Mouse (Mus musculus): Measurements from ENCODE around the gene Rbx1. TPM values are rescaled to one million over a fixed set of nuclear protein-coding genes. Genes with fewer than 3 reads are reported as not detected.
"Not testable (repeated sequence)": the region's sequence is repeated elsewhere in the genome, so short reads cannot be mapped to it uniquely, and the experiment has no call there.

Rbx1 gene
- polyA plus RNA-seq (2014; fragmentation: Nextera tagmentation; extraction: Ambion mirVana): 515 and 541 TPM in 2 replicates

DNA sequence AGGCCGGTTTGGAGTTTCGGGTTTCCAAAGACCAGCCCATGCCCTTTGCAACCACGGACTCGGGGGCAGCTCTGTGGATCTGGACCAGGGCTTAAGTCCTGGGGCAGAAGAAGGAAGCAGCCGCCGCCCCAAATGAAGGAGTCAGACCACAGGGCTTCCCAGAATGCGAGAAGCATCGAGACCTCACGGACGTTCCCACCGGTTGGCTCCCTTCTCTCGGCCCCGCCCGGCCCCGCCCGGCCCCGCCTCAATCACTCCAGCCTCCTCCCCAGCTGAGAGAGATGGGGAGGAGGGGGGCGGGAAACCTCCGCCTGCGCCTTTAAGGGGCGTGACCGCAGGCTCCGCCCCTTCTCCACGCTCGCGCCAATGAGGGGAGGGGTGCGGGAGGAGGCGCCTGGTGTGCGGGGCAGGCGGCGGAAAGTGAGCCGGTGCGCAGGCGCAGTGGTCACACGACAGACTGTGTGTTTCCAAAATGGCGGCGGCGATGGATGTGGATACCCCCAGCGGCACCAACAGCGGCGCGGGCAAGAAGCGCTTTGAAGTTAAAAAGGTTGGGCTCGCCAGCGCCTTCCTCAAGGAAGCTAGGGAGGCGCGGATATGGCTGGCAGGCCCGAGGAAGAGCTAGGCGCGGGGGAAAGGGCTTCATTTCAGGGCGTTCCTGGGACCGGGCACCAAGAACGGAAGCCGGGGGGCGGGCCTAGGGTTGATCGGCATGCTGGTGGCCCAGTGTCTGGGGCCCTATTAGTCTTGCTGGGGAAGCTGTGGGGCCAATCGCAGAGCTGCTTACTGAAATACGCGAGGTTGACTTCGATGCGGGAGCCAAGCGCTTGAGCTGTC lies at the start of gene Rbx1:
TSS of gene Rbx1 (plus strand) at position 396 of the 837 bp plus-strand sequence.
- Histone ChIP-seq H3K4me2 (ENCODE audit: low read depth) (peak within 1 kb of the TSS; percentile 63), H3K36me3 (ENCODE audit: control insufficient read depth, insufficient read depth, low read length) (no peaks in the 10 kb centered on the region; the same call in 1 of the 2 replicates), H3K4me1 (ENCODE audit: control insufficient read depth, insufficient read depth, low read length) (peaks cover 8% of the 10 kb centered on the region), H3K27me3 (ENCODE audit: control insufficient read depth, insufficient read depth, low read length) (no peaks in the 10 kb centered on the region), H3K27ac (ENCODE audit: low read depth, low read length) (peak within 1 kb of the TSS; percentile 60), H3K9ac (ENCODE audit: low read length) (peak within 1 kb of the TSS; percentile 76), H3K4me3 (ENCODE audit: low read depth, low read length) (peak within 1 kb of the TSS; percentile 69), H3K9me3 (ENCODE audit: control insufficient read depth, low read length) (no peaks in the 10 kb centered on the region)
- DNase-seq (ENCODE audit: low spot score) (peak; percentile 100), ATAC-seq (ENCODE audit: insufficient read depth, low FRiP score, low TSS enrichment) (peak; percentile 98)
- WGBS: under 1% methylated on average over 62 of the region's 62 CpGs

DNA sequence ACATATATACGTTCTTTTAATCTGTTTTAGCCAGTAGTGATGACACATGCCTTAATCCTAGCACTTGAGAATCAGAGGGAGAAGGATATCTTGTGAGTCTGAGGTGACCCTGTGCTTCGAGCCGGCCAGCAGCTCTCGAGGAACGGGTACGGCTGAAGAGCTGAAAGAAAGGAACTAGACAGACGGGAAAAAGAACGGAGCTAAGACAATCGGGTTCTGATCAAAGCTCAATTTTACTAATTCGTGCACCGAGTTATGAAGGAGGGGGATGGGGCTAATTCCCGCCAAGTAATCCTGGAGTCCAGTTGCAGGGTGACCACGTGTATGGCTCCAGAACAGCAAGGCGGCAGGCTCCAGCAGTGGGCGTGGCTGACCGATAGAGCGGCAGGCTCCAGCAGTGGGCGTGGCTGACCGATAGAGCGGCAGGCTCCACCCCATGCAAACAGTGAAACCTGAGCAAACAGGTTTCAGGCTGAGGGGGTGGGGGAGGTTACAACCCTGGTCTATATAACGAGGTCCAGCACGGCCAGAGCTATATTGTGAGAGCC lies 49.3 kb upstream of the Rbx1 start:
- not testable (repeated sequence) for H3K36me3 ChIP-seq (ENCODE audit: control insufficient read depth, insufficient read depth, low read length); H3K27ac ChIP-seq (ENCODE audit: low read depth, low read length); H3K27me3 ChIP-seq (ENCODE audit: control insufficient read depth, insufficient read depth, low read length); H3K4me3 ChIP-seq (ENCODE audit: low read depth, low read length); H3K9me3 ChIP-seq (ENCODE audit: control insufficient read depth, low read length); H3K4me1 ChIP-seq (ENCODE audit: control insufficient read depth, insufficient read depth, low read length); H3K9ac ChIP-seq (ENCODE audit: low read length); ATAC-seq (ENCODE audit: insufficient read depth, low FRiP score, low TSS enrichment)
- 12% methylated on average over 22 of the region's 22 CpGs for WGBS
- peak overlapping the region; percentile 25; the same call in 1 of the 2 replicates for H3K4me2 ChIP-seq (ENCODE audit: low read depth)
- peak; percentile 45 for DNase-seq (ENCODE audit: low spot score)

DNA sequence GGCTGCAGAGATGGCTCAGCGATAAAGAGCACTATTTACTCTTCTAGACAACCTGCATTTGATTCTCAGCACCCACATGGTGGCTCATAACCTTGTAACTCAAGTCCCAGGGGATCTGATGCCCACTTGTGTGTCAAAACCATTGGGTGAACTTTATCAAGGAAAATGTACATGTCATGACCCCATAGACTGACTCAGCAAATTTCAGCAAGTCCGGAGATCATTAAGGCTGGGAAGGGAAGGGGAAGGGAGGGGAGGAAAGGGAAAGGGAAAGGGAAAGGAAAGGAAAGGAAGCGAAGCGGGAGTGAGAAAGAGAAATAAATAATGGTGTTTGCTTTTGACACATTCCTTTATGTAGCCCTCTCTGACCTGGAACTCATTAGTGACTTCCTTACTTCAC lies 48.0 kb upstream of the Rbx1 start:
- no peak for ATAC-seq (ENCODE audit: insufficient read depth, low FRiP score, low TSS enrichment)

GRCm38 (mm10) chr15:81421454-81421853 lies 44.6 kb upstream of the Rbx1 start:
- Histone ChIP-seq H3K9me3 (ENCODE audit: control insufficient read depth, low read length) (no peaks in the 10 kb centered on the region), H3K4me3 (ENCODE audit: low read depth, low read length) (no peak overlapping the region), H3K27ac (ENCODE audit: low read depth, low read length) (no peak overlapping the region), H3K36me3 (ENCODE audit: control insufficient read depth, insufficient read depth, low read length) (no peaks in the 10 kb centered on the region), H3K4me2 (ENCODE audit: low read depth) (no peak overlapping the region), H3K4me1 (ENCODE audit: control insufficient read depth, insufficient read depth, low read length) (no peaks in the 10 kb centered on the region; the same call in 1 of the 2 replicates), H3K9ac (ENCODE audit: low read length) (no peak overlapping the region), H3K27me3 (ENCODE audit: control insufficient read depth, insufficient read depth, low read length) (no peaks in the 10 kb centered on the region)
- WGBS: 74% methylated on average over 1 of the region's 1 CpGs
- ATAC-seq (ENCODE audit: insufficient read depth, low FRiP score, low TSS enrichment): no peak
- no peak for DNase-seq (ENCODE audit: low spot score)

More for the DNA sequence above, 48.0 kb upstream of the Rbx1 start:
- H3K27me3 ChIP-seq (ENCODE audit: control insufficient read depth, insufficient read depth, low read length): no peaks in the 10 kb centered on the region
- H3K27ac ChIP-seq (ENCODE audit: low read depth, low read length): no peak overlapping the region
- H3K4me2 ChIP-seq (ENCODE audit: low read depth): no peak overlapping the region
- H3K4me1 ChIP-seq (ENCODE audit: control insufficient read depth, insufficient read depth, low read length): no peaks in the 10 kb centered on the region; the same call in 1 of the 2 replicates
- no peaks in the 10 kb centered on the region for H3K36me3 ChIP-seq (ENCODE audit: control insufficient read depth, insufficient read depth, low read length)
- H3K9me3 ChIP-seq (ENCODE audit: control insufficient read depth, low read length): no peaks in the 10 kb centered on the region
- no peak for DNase-seq (ENCODE audit: low spot score)
- H3K4me3 ChIP-seq (ENCODE audit: low read depth, low read length): no peak overlapping the region
- 94% methylated on average over 4 of the region's 4 CpGs for WGBS
- H3K9ac ChIP-seq (ENCODE audit: low read length): no peak overlapping the region

DNA sequence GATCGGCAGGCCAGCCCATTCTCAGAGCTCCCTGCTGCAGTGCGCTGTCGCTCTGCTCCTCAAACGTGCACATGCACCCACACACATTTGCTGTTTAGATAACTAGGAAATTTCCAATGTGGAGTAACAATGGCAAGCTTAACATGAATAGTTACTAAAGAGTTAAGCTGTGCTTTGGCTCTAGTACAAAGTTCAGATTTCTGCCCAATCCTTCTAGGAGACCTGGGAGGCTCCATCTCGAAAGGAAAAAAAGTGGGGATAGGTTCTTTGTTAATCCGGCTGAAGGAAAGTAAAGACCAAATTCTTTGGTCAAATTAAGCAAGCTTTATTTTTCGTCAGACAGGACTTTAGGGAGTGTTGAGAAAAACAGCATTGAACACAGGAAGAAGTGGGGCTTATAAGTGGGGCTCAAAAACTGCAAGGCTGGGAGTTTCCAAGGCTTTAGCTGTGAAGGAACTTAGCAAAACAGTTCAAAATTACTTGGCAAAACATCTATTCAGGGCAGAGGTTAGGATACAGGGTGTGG lies 43.9 kb upstream of the Rbx1 start:
- Histone ChIP-seq H3K27ac (ENCODE audit: low read depth, low read length) (no peak overlapping the region), H3K4me2 (ENCODE audit: low read depth) (no peak overlapping the region), H3K4me3 (ENCODE audit: low read depth, low read length) (no peak overlapping the region), H3K27me3 (ENCODE audit: control insufficient read depth, insufficient read depth, low read length) (no peaks in the 10 kb centered on the region), H3K36me3 (ENCODE audit: control insufficient read depth, insufficient read depth, low read length) (no peaks in the 10 kb centered on the region; the same call in 1 of the 2 replicates), H3K9ac (ENCODE audit: low read length) (no peak overlapping the region), H3K9me3 (ENCODE audit: control insufficient read depth, low read length) (no peaks in the 10 kb centered on the region), H3K4me1 (ENCODE audit: control insufficient read depth, insufficient read depth, low read length) (no peaks in the 10 kb centered on the region)
- no peak for DNase-seq (ENCODE audit: low spot score)
- no peak for ATAC-seq (ENCODE audit: insufficient read depth, low FRiP score, low TSS enrichment)
- 90% methylated on average over 7 of the region's 7 CpGs for WGBS

DNA sequence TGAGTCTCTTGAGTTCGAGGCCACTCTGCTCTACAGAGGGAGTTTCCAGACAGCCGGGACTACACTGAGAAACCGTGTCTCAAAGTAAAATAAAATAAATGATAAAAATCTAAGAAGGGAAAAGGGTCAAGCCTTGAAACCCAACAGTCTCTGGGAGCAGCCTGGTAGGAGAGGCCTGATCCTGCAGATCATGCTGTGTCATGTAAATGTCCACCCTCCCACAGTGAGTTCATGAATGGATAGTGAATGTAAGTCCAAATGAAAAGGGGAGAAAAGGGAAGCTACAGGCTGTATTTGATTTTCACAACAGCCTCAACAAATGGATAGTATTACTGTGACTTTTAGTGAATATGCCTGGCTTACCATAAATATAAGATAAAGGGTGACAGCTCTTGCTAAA lies 40.8 kb upstream of the Rbx1 start:
- Histone ChIP-seq H3K4me1 (ENCODE audit: control insufficient read depth, insufficient read depth, low read length) (no peaks in the 10 kb centered on the region), H3K4me2 (ENCODE audit: low read depth) (no peak overlapping the region), H3K36me3 (ENCODE audit: control insufficient read depth, insufficient read depth, low read length) (no peaks in the 10 kb centered on the region; the same call in 1 of the 2 replicates), H3K27ac (ENCODE audit: low read depth, low read length) (no peak overlapping the region), H3K4me3 (ENCODE audit: low read depth, low read length) (no peak overlapping the region), H3K9me3 (ENCODE audit: control insufficient read depth, low read length) (no peaks in the 10 kb centered on the region), H3K27me3 (ENCODE audit: control insufficient read depth, insufficient read depth, low read length) (no peaks in the 10 kb centered on the region), H3K9ac (ENCODE audit: low read length) (no peak overlapping the region; the same call in 1 of the 2 replicates)
- 86% methylated on average over 3 of the region's 3 CpGs for WGBS
- no peak for DNase-seq (ENCODE audit: low spot score)
- no peak for ATAC-seq (ENCODE audit: insufficient read depth, low FRiP score, low TSS enrichment)

- Histone ChIP-seq H3K36me3 (ENCODE audit: control insufficient read depth, insufficient read depth, low read length) (no peaks in the 10 kb centered on the region; the same call in 1 of the 2 replicates), H3K9me3 (ENCODE audit: control insufficient read depth, low read length) (no peaks in the 10 kb centered on the region), H3K4me3 (ENCODE audit: low read depth, low read length) (no peak overlapping the region), H3K27ac (ENCODE audit: low read depth, low read length) (no peak overlapping the region), H3K9ac (ENCODE audit: low read length) (no peak overlapping the region), H3K4me2 (ENCODE audit: low read depth) (no peak overlapping the region), H3K4me1 (ENCODE audit: control insufficient read depth, insufficient read depth, low read length) (no peaks in the 10 kb centered on the region), H3K27me3 (ENCODE audit: control insufficient read depth, insufficient read depth, low read length) (no peaks in the 10 kb centered on the region)
- 86% methylated on average over 2 of the region's 2 CpGs for WGBS
- DNase-seq (ENCODE audit: low spot score) (no peak), ATAC-seq (ENCODE audit: insufficient read depth, low FRiP score, low TSS enrichment) (no peak)
These were observed 38.1 kb upstream of the Rbx1 start for GRCm38 (mm10) chr15:81427947-81428346.

DNA sequence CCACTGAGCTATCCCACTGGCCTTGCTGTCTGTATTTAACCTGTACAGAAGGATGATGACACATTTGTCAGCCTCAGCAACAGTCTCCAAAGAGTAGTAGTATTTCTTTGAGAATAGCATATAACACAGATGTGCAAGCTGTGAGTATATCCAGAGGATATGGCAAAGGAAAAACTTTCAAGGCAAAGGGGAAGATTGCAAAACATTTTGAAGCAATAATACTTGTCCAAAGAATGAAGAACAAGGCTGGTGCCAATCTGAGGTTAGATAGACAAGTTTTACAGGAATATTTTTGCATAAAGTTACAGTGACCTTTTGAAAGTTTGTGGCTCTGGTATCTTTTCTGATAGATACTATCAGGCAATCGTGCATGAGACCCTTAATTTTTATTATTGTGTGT lies 34.9 kb upstream of the Rbx1 start:
- Histone ChIP-seq H3K36me3 (ENCODE audit: control insufficient read depth, insufficient read depth, low read length) (no peaks in the 10 kb centered on the region; the same call in none of the 2 replicates), H3K4me1 (ENCODE audit: control insufficient read depth, insufficient read depth, low read length) (no peaks in the 10 kb centered on the region), H3K9me3 (ENCODE audit: control insufficient read depth, low read length) (no peaks in the 10 kb centered on the region), H3K27ac (ENCODE audit: low read depth, low read length) (no peak overlapping the region), H3K4me2 (ENCODE audit: low read depth) (no peak overlapping the region), H3K9ac (ENCODE audit: low read length) (no peak overlapping the region), H3K27me3 (ENCODE audit: control insufficient read depth, insufficient read depth, low read length) (no peaks in the 10 kb centered on the region), H3K4me3 (ENCODE audit: low read depth, low read length) (no peak overlapping the region)
- WGBS: 83% methylated on average over 1 of the region's 1 CpGs
- ATAC-seq (ENCODE audit: insufficient read depth, low FRiP score, low TSS enrichment) (no peak), DNase-seq (ENCODE audit: low spot score) (no peak)
